Mouse (Mus musculus) erythroblast, embryonic 14.5 days (primary cell): ENCODE data around the gene Scn4b.

Source experiments
- GATA1 ChIP-seq: IDR thresholded peaks from 2 replicates; pipeline ENCODE4 v1.6.1; 2012; ENCODE audit warnings: low read length, inconsistent platforms, mixed read lengths
- TAL1 ChIP-seq: IDR thresholded peaks from 3 replicates; pipeline ENCODE4 v1.6.1; 2012; ENCODE audit warnings: low read length, inconsistent platforms, mixed read lengths

DNA sequence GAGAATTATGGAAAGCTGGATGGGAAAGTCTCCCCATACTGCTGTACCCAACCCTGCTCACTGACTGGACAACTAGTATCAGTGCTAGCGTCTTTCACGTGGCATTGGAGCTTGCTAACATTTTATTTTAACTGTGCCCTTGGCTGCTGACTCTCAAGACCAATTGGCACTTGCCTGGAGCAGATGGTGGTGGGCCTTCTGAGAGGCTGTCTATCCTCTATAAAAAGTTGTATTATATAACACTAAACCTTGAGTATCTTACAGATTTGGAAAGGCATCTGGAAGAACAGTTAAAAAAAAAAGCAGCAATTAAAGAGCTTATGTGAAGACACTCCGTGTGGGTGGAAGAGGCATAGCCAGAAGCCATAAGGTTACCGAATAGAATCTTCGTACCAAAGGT lies 32.0 kb downstream of the Scn4b start:
- no peak for TF ChIP-seq GATA1
- TF ChIP-seq TAL1 = no peak
